Mouse (Mus musculus) CH12.LX (cell line): Measurements from ENCODE around the gene Tcf25.

Source experiments
- CHD2 ChIP-seq: IDR thresholded peaks from 2 replicates; pipeline ENCODE4 v1.6.1; 2011; ENCODE audit warnings: low read length, improper control_type of control experiment
- CTCF ChIP-seq, 2 experiments: IDR thresholded peaks in 1 of 2; conservative IDR thresholded peaks in 1 of 2; 2 replicates each; pipeline ENCODE4 v1.5.1; 2011 to 2012; ENCODE audit warnings: low read depth in 2 of 2, low read length in 2 of 2, improper control_type of control experiment in 1 of 2, inconsistent platforms in 1 of 2, mild to moderate bottlenecking in 1 of 2, moderate library complexity in 1 of 2
- EP300 ChIP-seq: IDR thresholded peaks from 2 replicates; pipeline ENCODE4 v1.6.1; 2011; ENCODE audit warnings: low read length, improper control_type of control experiment
- ETS1 ChIP-seq: conservative IDR thresholded peaks from 2 replicates; pipeline ENCODE4 v1.6.1; 2012; ENCODE audit warnings: low read depth, mild to moderate bottlenecking, inconsistent platforms, low read length, improper control_type of control experiment, moderate library complexity
- MAFK ChIP-seq: IDR thresholded peaks from 2 replicates; pipeline ENCODE4 v1.6.1; 2011; ENCODE audit warnings: low read length, improper control_type of control experiment; ENCODE audit not compliant: insufficient replicate concordance
- MAX ChIP-seq: IDR thresholded peaks from 2 replicates; pipeline ENCODE4 v1.6.1; 2011; ENCODE audit warnings: low read length, improper control_type of control experiment
- NELFE ChIP-seq: IDR thresholded peaks from 2 replicates; pipeline ENCODE4 v1.6.1; 2011; ENCODE audit warnings: low read depth, low read length, improper control_type of control experiment
- NRF1 ChIP-seq: IDR thresholded peaks from 2 replicates; pipeline ENCODE4 v1.6.1; 2014; ENCODE audit warnings: low read depth, mild to moderate bottlenecking, inconsistent platforms, low read length, improper control_type of control experiment, moderate library complexity
- POLR2A ChIP-seq: IDR thresholded peaks from 2 replicates; pipeline ENCODE4 v1.6.1; 2011; ENCODE audit warnings: low read depth, mild to moderate bottlenecking, improper control_type of control experiment, low read length
- POLR2AphosphoS2 ChIP-seq: IDR thresholded peaks from 2 replicates; pipeline ENCODE4 v1.6.1; 2011; ENCODE audit warnings: low read depth, low read length, improper control_type of control experiment
- TCF12 ChIP-seq: IDR thresholded peaks from 2 replicates; pipeline ENCODE4 v1.6.1; 2014; ENCODE audit warnings: low read depth, mild to moderate bottlenecking, inconsistent platforms, low read length, improper control_type of control experiment
- UBTF ChIP-seq: IDR thresholded peaks from 2 replicates; pipeline ENCODE4 v1.6.1; 2012; ENCODE audit warnings: low read depth, mild to moderate bottlenecking, inconsistent platforms, low read length, improper control_type of control experiment, moderate library complexity
- ZNF384 ChIP-seq: IDR thresholded peaks from 2 replicates; pipeline ENCODE4 v1.6.1; 2012; ENCODE audit warnings: low read depth, low read length, improper control_type of control experiment, inconsistent platforms

GRCm38 (mm10) chr8:123345135-123345534 lies 28.4 kb upstream of the Tcf25 start:
- TF ChIP-seq POLR2A (no peak), MAFK (no peak), ETS1 (no peak), CTCF (conservative IDR thresholded peaks at IDR 0.05 in 1 of 2, IDR thresholded peaks at IDR 0.05 in 1 of 2; ENCODE audit: low read depth in 2 of 2, low read length in 2 of 2) (no peak), NELFE (no peak), TCF12 (no peak), EP300 (no peak), MAX (no peak), UBTF (no peak), CHD2 (no peak), ZNF384 (no peak), POLR2AphosphoS2 (no peak), NRF1 (no peak)
